Mouse (Mus musculus): ENCODE measurements around the gene Ptpn12.

- no peak for TF ChIP-seq CTCF (IDR thresholded peaks at IDR 0.05; ENCODE audit: borderline replicate concordance, insufficient read depth, low read length)
- TF ChIP-seq POLR2A (IDR thresholded peaks at IDR 0.05; ENCODE audit: low read depth, low read length): no peak
Measured at GRCm38 (mm10) chr5:20967942-20968341, 87.8 kb downstream of the Ptpn12 start.
